Mouse (Mus musculus) left cerebral cortex, postnatal 14 days (tissue): ENCODE results near the gene Cybc1. TPM values are rescaled to one million over a fixed set of nuclear protein-coding genes. Genes with fewer than 3 reads are reported as not detected.

Experiments
- DNase-seq, 2 experiments: peaks; one replicate each; pipeline ENCODE4 v3.0.0; 2021 to 2022; ENCODE audit warnings: low spot score in 2 of 2, mixed read lengths in 1 of 2
- intact Hi-C: fragments of 180-260 bp; cut with DNase I; formaldehyde crosslinking; loops from one replicate; pipeline ENCODE4 v1.15.1; 2025
- long read RNA-seq, 2 experiments: library from polyadenylated mRNA; stranded (forward); transcript quantifications; one replicate each; pipeline ENCODE4 v2.0.0; 2021
- total RNA-seq, 2 experiments: library from RNA; stranded (reverse); gene quantifications; 2 replicates each; pipeline ENCODE4 v1.2.3; 2021

Cybc1 gene
- total RNA-seq: 10 to 100 TPM; 21.1 to 23.8 TPM
- long read RNA-seq, experiment 1, transcript Cybc1-201 (7 exons, 2,417 nt): major isoform, 11 of 21 reads
- long read RNA-seq, experiment 1, partial matches to known transcripts: 0 of 21 reads
- long read RNA-seq, experiment 1, other reads (novel, unspliced or antisense): 8 of 21 reads
- long read RNA-seq, experiment 2, transcript Cybc1-201 (7 exons, 2,417 nt): major isoform, 12 of 26 reads
- long read RNA-seq, experiment 2, partial matches to known transcripts: 2 of 26 reads
- long read RNA-seq, experiment 2, other reads (novel, unspliced or antisense): 7 of 26 reads

DNA sequence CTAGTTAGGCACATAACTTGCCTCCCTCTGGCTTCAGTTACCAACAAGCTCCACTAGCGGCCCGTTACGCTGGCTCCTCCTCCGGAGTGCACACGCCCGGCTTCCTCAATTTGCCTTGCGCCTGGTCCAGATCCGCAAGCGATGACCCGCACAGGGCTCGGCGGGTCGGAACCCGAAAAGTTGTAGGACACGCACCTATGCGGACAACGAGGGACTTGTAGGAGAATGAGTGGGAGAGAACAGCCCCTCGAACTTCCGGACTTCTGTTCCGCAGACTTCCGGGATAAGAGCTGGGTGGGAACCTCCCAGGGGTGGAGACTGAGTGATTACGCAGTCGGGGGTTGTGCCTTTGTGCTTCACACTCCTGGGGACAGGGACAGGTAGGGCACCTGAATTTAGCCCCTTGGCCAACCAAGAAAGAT is at the start of gene Cybc1:
TSS of gene Cybc1 (minus strand) at position 305 of the 422 bp plus-strand sequence.
- intact Hi-C loops: no loop called here
- DNase-seq: peak; percentile 50 to 60

DNA sequence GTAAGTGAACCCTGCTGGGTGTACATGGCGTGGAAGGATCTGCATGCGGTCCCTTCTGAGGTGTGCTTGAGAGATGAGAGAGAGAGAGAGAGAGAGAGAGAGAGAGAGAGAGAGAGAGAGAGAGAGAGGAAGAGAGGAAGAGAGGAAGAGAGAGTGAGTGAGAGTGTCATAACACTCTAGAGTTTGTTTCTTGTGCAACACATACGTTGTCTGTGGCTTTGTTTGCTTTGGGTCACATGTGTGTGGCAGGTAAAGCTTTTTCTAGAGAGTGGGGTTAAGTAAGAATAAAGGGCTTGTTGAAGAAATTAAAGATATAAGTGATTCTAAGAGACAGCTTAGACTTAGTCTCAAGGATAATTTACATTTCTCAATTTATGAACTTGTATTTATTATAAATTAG is 48.9 kb upstream of the Cybc1 start:
- intact Hi-C loops: no loop called here
- no peak for DNase-seq

DNA sequence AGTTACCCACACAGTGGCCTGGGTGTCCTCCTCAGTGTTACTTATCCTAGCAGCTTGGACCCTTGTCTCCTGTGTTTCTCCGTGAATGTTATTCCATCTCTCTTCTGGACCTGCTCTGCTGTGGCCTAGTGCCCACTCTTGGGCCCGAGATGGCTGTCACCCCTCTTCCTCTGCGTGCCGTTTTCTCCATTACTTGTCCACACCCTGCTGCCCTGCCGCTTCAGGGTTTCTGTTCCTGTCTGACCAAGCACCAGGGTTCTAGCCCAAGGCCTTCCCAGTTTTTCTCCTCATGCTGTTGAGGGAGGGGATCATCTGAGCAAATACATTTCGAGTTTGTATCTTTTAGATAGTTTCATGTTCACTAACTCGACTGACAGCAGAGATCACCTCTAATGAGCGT is 48.4 kb upstream of the Cybc1 start:
- no peak for DNase-seq
- intact Hi-C loops: no loop called here

DNA sequence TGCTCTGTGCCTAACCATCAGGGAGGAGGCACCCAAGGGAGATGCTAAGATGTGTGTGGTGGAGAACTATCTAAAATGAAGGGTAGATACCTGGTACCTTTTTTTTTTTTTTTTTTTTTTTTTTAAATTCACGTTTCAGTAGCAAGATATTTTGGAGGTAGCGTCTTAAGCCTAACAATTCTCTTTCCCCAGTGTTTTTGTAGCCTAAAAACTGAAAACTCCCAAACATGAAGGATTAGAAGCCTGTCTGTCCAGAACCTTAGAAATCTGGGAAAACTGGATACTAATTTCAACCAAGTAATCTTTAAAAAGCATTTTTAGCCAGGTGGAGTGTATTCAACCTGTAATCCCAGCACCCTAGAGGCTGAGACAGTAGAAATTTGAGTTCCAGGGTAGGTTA is 32.0 kb upstream of the Cybc1 start:
- intact Hi-C loops: no loop called here
- DNase-seq: no peak

DNA sequence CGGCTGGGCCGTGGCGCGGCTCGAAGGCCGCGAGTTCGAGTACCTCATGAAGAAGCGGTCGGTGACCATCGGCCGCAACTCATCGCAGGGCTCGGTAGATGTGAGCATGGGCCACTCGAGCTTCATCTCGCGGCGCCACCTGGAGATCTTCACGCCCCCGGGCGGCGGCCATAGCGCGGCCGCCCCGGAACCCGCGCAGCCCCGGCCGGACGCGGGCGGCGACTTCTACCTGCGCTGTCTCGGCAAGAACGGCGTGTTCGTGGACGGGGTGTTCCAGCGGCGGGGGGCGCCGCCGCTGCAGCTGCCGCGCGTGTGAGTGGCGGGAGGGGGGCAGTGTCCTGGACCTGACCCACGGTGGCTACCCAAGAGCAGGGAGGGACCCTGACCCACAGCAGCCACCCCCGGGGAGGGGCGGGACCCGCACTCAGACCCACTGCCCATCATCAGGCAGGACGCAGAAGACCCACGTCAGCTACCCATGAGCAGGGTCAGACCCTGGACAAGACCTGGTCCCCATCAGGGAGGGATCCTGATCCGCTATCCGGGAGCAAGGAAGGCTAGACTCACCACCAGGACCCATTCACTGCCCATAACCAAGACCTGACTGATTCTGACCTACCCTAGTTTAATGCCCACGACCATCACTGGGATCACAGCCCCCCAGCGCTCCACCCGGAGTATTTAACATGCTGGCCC is 31.2 kb upstream of the Cybc1 start:
- intact Hi-C loops: no loop called here

DNA sequence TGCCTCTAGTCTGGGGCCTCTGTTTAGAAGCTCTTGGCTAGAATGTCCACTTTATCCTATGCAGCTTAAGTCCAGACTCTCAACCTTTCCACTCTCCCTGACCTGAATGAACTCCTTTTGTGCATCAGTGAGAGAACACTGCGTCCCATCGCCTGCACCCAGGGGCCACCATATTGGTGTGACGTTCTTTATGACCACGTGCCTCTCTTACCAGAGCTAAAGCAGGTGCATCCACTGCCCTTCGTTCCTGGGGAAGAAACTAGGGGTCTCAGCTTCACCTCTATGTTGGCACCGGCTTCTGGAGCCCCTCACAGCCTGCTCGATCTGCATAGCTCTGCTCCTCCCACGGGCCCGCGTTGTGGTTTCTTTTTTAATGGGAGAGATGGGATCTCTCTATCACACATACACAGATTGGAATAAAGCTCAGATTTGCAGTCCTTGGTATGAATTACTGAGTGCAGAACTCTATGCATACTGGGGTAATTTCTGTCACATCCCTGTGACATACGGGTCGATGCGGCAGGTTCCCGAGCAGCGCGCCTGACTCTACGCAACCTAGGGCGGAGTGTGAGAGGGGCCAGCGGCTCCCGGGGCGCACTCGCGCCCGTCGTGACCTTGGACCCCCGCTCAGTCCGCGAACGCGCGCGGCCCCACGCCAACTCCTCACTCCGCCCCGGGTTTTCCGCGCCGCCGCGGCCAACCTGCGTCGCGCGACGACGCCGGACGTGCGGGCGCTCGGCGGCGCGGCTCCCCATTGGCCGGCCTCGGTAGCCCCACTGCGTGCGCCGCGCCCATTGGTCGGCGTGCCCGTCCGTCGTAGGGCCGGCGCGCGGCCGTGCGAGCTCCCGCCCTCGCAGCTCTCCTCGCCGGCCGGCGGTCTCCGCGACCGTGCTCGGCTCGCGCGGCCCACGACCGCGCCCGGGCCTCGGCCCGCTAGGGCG is 30.3 kb upstream of the Cybc1 start, which contains the start of gene Foxk2:
TSS of gene Foxk2 (plus strand) at position 831 of the 941 bp plus-strand sequence.
- intact Hi-C loops: no loop called here
- DNase-seq: peak; percentile 92 to 94

More for the DNA sequence above, 31.2 kb upstream of the Cybc1 start:
- DNase-seq: peak; percentile 24 to 33

DNA sequence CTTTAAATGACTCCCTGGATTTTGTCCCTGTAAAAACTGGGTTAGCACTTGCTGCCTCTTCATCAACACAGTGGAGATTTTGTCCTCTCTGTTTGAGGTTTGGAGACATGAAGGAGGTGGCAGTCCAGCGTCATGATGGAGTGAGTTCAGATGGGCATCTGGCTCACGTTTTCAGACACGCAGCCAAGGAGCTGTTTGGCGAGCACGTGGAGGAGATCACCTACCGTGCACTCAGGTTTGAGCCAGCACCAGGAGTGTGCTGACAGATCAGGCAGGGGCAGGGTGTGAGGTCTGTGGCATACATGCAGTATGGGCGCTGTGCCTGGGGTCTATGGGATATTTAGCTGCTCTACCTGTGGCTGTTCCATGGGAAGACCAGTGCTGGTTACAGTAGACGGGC is 21.1 kb upstream of the Cybc1 start:
- intact Hi-C loops: no loop called here
- no peak for DNase-seq

DNA sequence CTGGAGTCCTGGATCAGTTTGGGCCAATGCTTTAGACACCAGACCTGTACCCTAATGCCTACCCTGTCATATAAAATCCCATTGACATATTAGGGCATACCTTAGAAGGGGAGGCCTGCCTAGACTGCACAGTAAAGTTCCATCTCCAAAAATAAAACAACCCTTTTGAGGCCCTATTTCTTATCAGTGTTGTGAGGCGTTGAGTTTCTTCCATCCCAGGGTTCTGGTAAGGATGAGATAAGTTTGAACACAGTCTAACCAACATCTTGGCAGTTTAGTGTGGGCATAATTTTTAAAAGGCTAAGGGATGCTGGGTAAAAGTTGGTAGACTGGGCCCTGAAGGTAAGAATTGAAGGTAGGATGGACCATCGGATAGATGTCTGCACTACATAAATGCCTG is 10.5 kb upstream of the Cybc1 start:
- intact Hi-C loops: no loop called here
- DNase-seq: no peak

DNA sequence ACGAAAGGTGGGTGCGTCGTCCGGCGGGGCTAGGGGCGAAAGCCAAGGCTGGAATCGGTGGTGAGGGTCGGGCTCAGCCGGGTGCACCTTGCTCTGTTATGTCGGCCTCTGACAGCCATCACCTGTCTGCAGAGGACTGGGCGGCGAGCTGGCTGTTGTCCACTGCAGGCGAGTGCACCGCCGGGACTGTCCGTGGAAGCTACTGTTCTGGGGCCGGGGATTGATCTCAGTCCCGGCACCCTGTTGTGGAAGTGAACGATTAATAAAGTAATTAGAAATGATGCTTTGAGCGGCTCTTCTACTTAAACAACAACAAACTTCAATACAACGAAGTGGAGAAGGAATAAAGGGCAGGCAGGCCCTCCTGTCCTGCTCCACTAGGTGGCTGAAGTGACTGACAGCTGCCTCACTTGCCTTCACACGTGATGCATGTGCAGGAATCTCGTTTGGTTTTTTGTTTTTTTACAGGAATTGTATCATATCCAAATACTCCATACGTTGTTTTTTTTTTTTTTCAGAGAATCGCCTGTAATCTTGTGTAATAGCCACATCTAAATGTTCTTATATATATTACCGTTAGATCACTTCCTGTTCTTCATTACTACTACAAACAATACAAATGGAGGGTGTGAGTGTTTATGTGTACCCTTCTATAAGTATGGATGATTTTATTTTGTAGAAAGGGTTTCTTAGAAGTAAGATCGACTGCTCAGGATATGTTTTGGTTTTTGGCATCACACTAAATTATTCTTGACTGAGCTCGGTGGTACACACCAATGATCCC is 8.4 kb upstream of the Cybc1 start:
- peak in 1 of 2 experiments; percentile 59 for DNase-seq
- intact Hi-C loops: no loop called here

DNA sequence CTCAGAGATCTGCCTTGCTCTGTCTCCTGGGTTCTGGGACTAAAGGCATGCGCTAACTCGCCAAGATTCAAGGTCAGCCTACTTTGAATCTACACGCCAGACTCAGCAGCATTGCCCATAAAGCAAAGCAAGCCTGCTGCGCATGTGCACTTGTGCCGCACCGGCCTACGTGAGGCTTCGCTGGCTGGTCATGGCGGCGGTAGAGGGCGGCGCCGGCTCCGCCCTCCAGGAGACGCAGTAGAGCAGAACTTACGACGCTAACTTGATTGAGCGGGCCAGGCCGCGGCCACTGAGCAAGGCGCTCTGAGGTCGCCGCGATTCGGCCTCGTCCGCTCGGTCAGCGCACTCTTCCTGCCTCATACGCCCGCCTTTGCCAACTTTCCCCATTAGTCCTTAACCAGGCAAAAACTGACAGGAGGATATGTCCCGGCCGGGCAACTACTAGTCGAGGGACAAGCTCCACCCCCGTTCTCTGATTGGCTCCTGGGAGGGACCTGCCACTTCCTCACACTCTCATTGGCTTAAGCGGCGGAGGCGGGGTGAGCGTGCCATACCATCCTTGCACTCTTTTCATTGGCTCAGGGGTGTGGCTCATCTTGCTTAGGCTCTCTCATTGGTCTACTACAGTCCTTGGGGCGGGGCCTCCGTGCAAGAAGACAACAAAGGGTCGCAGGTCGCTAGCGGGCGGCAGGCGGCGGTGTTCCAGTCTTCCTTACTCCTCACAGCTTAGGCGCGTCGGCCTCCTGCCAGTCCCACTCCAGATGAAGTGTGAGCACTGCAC is 7.6 kb upstream of the Cybc1 start, which contains the start of gene Narf:
TSS of gene Narf (plus strand) at position 690 of the 781 bp plus-strand sequence.
- peak; percentile 99 to 100 for DNase-seq
- intact Hi-C loops: no loop called here

DNA sequence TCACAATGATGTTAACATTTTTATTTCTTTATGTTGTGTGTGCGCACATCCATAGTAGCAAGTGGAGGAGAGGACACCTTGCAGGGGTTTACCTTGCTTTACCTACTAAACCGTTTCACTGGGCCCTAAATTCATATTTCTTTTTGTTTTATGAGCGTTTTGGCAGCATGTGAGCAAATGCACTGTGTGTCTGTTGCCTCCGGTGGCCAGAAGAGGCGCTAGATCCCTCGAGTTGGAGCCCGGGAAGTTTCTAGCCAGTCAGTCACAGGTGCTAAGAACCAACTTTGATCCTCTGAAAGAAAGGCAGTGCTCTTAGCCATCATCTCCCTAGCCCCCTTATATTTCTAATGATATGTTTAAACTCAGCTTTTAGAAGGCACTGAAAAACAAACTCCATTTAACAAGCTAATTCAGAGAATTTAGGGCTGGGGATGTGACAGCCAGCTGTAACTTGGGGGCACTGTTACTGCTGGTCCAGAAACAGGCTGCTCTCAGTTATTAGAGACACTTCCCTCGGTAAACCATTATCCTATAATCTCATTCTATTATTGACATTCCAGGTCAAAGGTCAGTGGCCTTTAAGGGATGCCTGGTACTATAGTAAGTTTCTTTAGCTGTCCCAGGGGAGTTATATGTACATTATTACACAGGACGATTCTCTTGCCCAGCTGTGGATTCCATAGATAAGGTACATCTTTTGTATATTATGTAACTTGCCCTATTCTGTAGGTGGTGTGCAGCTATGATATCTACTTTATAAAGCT is 6.5 kb upstream of the Cybc1 start:
- peak; percentile 30 to 52 for DNase-seq
- intact Hi-C loops: no loop called here

DNA sequence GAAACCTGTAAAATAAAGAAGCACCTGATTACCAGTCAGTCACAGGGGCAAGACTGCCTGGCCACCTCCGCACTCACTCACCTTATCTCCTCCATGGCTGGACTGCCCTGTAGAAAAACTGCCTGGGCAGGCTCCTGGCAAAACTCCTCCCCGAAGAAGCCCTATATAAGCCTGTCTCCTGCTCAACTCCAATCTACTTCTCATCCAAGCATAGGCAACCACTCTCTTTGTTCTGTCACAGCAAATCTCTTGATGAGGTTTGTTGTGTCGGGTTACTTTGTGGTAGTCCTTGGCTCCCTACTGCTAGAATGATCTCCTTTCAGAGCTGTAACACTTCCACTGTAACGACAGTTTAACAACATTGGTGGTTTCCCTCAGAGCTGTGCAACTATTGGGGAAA is 3.6 kb upstream of the Cybc1 start:
- no peak for DNase-seq
- intact Hi-C loops: no loop called here

DNA sequence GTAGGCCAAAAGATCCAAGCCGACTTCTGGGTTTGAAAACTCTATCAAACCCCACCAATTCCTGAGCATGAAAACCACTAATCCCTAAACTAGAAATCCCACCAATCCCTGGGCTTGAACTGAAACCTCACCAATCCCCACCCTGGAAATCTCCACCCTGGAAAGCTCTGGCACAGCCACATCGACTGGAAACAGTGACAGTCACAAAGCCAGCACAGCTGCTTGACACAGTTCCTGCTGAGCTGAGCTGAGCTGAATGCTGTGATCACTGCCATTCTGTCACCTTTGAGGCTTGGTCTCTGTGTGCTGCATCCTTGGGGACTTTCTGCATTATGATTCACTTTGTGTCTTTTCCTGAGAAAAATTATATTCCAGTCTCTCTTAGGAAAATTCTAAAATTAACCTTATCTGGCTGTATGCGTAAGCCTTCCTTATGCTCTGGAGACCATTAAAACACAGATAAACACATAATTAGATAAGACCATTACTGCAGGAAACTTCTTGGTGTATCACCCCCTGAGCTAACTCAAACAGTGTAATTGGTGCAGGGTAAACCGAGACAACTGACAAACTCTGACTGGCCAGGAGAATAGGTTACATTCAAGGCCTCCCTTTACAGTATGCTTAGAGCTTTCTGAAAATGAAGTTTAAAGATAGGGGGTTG is 2.6 kb upstream of the Cybc1 start:
- DNase-seq: peak; percentile 27 to 72
- intact Hi-C loops: no loop called here

DNA sequence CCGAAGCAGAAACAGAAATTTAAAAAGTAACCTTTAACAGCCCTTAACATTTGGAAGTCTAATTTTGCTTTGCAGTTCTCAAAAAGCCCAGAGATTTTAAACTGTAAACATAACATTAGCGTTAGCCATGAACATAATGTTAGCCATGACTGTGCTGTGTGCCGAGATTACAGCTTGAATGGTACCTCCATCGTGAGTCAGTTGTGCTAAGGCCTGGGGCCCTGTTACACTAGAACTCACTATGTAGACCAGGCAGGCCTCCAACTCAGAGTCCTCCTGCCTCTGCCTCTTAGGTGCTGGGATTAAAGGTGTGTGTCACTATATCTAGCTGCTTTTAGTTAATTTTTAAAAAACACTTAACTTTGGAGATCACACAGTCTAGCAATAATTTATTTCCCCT is 2.1 kb upstream of the Cybc1 start:
- intact Hi-C loops: no loop called here
- DNase-seq: no peak

DNA sequence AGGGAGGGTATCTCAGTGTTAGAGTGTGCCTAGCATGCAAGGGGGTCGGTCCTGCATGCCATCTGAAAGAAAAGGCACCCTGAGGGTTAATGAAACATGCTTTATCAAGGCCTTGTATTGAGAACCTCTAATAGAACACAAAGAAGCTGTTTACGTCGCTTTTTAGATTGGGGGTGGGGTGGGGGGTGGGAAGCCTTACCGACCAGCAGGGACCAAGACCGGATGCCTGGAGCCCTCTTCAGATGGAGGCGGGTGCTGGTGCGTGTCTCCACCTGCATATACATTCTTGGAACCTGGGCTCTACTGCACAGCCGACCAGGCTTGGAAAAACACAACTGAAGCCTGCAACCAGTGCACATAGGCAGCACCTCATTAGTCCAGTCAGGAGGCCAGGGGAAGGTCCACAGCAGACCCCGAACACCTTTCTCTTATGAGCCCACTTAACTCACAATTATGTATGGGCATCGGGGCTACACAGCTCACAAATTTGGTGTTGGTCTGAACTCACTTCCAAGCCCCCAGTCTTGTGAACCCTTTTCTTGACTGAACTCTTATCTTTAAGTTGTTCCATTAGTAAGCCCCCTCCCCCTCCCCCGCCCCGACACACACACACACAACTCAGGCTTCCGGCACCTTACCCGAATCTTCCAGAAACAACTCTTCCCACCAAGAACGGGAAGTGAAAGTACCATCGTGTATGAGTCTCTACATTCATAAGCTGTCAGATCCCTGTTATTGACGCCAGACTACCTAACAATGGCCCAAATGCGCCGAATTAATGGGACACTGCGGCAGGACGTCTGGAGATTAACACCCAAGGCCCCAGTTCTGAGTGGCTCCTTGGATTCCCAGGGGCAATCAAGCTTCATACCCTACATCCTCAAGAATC is 749 bp downstream of the Cybc1 start:
- intact Hi-C loops: no loop called here

DNA sequence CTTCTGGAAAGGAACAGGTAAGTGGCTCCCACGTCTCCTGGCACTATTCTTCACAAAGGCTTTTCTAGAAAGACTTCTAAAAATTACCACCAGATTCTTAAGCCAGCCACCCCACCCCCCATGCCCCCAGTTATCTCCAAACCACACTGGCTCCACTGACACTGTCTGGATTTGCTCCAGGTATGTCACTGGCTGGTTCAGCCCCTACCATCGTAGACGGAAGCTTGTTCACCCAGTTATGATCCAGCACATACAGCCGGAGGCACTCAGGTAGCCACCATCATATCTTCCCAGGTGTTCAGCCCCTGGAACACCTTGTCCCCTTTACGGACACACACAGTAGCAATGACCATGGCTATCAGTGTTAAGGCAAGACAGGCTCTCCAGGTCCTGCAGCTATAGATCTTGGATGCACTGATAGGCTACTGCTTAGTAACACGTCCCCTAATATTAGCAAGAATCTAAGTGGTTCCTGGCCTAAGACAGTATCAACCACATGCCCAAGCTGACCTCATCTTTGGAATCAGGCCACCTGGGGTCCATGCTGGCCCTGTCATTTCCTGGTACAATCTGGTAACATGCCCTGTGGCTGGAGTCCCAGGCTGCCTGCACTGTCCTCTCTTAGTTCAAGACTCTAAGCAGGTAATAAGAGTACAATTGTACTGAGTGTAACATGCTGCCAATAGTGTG is 7.7 kb downstream of the Cybc1 start:
- intact Hi-C loops: no loop called here
- no peak for DNase-seq

More for the DNA sequence above, 749 bp downstream of the Cybc1 start:
- DNase-seq: no peak
